Mouse (Mus musculus) intestine, embryonic 14.5 days (tissue): ENCODE results near the gene Nfam1. TPM values are rescaled to one million over a fixed set of nuclear protein-coding genes. Genes with fewer than 3 reads are reported as not detected.

ENCODE experiments used
- ATAC-seq: fragments of 200-750 bp; cut with Nextera tagmentation; replicated peaks from 2 replicates; pipeline ENCODE4 v1.8.0; 2017; ENCODE audit warnings: low read depth, moderate number of reproducible peaks, moderate TSS enrichment, moderate library complexity; ENCODE audit not compliant: low FRiP score, low TSS enrichment
- DNase-seq: peaks from one replicate; pipeline ENCODE4 v3.0.0-alpha.2; 2018; ENCODE audit warnings: low spot score
- H3K27ac ChIP-seq: fragments of 300-500 bp; sonication (generic); 2 replicates; pipeline ENCODE4 v1.5.1; 2014; ENCODE audit warnings: low read depth, mild to moderate bottlenecking, control low read depth
- H3K27me3 ChIP-seq: fragments of 300-500 bp; sonication (generic); replicated peaks from 2 replicates; pipeline ENCODE4 v1.6.1; 2014; ENCODE audit warnings: low read length, control low read depth; ENCODE audit not compliant: control insufficient read depth, insufficient read depth
- H3K36me3 ChIP-seq: fragments of 300-500 bp; sonication (generic); 2 replicates; pipeline ENCODE4 v1.6.1; 2014; ENCODE audit warnings: low read length, control low read depth; ENCODE audit not compliant: control insufficient read depth, insufficient read depth
- H3K4me1 ChIP-seq: fragments of 300-500 bp; sonication (generic); replicated peaks from 2 replicates; pipeline ENCODE4 v1.6.1; 2014; ENCODE audit warnings: low read length, control low read depth, mixed read lengths; ENCODE audit not compliant: control insufficient read depth, insufficient read depth
- H3K4me2 ChIP-seq: fragments of 300-500 bp; sonication (generic); 2 replicates; pipeline ENCODE4 v1.6.1; 2014; ENCODE audit warnings: low read length
- H3K4me3 ChIP-seq: fragments of 300-500 bp; sonication (generic); 2 replicates; pipeline ENCODE4 v1.5.1; 2014; ENCODE audit warnings: low read depth, low read length, control low read depth, mixed read lengths
- H3K9ac ChIP-seq: fragments of 300-500 bp; sonication (generic); 2 replicates; pipeline ENCODE4 v1.6.1; 2014; ENCODE audit warnings: mild to moderate bottlenecking, low read length
- H3K9me3 ChIP-seq: fragments of 300-500 bp; sonication (generic); 2 replicates; pipeline ENCODE4 v1.6.1; 2016; ENCODE audit warnings: low read length, control low read depth; ENCODE audit not compliant: control insufficient read depth
- WGBS: fragments of 180-500 bp; shearing (Covaris S2); extraction: QIAGEN DNeasy Blood & Tissue Kit; methylation state at CpG from one replicate; pipeline ENCODE4 v1.1.7; 2014; 5-methylcytosine and 5-hydroxymethylcytosine counted together
- polyA plus RNA-seq: library from polyadenylated mRNA; unstranded; fragments of >200 nt; fragmentation: Nextera tagmentation; extraction: Ambion mirVana; gene quantifications from 2 replicates; pipeline ENCODE4 v1.2.1, GENCODE M21; 2014

Gene Nfam1
- polyA plus RNA-seq, 1 experiment from 2014 or later: 3.7 TPM

GRCm38 (mm10) chr15:83010423-83010822, 22.7 kb downstream of the Nfam1 start:
- H3K4me2 ChIP-seq: no peak overlapping the region
- WGBS: 31% methylated on average over 8 of the region's 8 CpGs
- peaks cover 30% of the 10 kb centered on the region for H3K4me1 ChIP-seq
- ATAC-seq (no peak), DNase-seq (no peak)
- no peak overlapping the region for H3K27ac ChIP-seq
- H3K36me3 ChIP-seq: no peaks in the 10 kb centered on the region
- H3K27me3 ChIP-seq: no peaks in the 10 kb centered on the region
- no peak overlapping the region for H3K4me3 ChIP-seq
- no peak overlapping the region for H3K9ac ChIP-seq
- H3K9me3 ChIP-seq: no peaks in the 10 kb centered on the region

DNA sequence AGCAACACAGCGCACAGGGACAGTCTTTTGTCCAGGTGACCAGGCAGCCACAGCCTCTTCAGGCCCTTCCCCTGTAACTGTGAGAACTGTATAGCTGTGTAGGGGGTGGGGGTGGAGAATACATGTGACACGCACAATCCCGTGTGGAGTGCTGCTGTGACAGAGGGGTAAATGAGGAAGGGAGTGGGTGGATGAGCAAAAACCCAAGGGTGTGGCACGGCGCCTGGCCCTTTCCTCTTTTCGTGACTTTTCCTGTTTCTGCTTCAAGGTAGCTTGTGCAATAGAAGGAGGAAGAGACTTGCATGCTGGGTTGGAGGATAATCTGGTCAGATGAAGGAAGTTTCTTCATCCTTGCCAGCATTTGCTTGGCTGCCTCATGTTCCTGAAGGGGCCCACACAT, 23.6 kb downstream of the Nfam1 start:
- DNase-seq: no peak
- no peak overlapping the region for H3K27ac ChIP-seq
- no peak overlapping the region for H3K4me2 ChIP-seq
- ATAC-seq: no peak
- no peaks in the 10 kb centered on the region for H3K9me3 ChIP-seq
- WGBS: 96% methylated on average over 6 of the region's 6 CpGs
- no peaks in the 10 kb centered on the region for H3K27me3 ChIP-seq
- H3K9ac ChIP-seq: no peak overlapping the region
- H3K4me3 ChIP-seq: no peak overlapping the region
- peaks cover 30% of the 10 kb centered on the region for H3K4me1 ChIP-seq
- H3K36me3 ChIP-seq: no peaks in the 10 kb centered on the region

DNA sequence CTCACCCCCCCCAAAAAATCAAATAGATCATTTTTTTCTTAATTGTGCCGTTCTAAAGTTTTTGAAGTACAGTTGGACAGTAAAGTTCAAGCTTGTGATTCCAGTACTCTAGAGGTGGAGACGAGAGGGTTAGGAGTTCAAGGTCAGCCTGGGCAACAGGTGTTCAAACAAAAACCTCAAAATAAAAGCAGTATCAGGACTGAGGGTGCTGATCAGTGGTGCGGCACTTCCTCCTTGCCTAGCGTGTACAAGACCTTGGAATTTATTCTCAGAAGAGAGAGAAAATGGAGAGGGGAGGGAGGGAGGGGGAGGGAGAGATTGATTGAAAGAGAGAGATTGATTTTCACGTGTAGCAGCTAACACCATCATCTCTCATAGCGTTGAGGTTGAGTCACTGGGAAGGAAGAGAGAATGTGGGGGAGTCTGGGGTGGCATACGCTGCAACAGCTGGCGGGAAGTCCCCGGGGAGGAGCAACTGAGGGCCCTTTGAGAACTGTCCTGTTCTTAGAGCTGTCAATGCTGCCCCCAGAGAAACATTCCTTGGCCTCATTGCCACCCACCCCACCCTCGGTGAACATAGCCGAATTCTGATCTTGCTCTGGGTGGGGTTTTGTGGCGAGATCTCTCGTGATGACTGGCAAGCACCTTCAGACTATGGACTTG, 24.2 kb downstream of the Nfam1 start:
- H3K27ac ChIP-seq: no peak overlapping the region
- peaks cover 30% of the 10 kb centered on the region for H3K4me1 ChIP-seq
- no peak overlapping the region for H3K4me3 ChIP-seq
- no peaks in the 10 kb centered on the region for H3K9me3 ChIP-seq
- ATAC-seq: no peak
- no peaks in the 10 kb centered on the region for H3K36me3 ChIP-seq
- H3K4me2 ChIP-seq: no peak overlapping the region
- no peak overlapping the region for H3K9ac ChIP-seq
- WGBS: 71% methylated on average over 13 of the region's 13 CpGs
- DNase-seq: no peak
- H3K27me3 ChIP-seq: no peaks in the 10 kb centered on the region

DNA sequence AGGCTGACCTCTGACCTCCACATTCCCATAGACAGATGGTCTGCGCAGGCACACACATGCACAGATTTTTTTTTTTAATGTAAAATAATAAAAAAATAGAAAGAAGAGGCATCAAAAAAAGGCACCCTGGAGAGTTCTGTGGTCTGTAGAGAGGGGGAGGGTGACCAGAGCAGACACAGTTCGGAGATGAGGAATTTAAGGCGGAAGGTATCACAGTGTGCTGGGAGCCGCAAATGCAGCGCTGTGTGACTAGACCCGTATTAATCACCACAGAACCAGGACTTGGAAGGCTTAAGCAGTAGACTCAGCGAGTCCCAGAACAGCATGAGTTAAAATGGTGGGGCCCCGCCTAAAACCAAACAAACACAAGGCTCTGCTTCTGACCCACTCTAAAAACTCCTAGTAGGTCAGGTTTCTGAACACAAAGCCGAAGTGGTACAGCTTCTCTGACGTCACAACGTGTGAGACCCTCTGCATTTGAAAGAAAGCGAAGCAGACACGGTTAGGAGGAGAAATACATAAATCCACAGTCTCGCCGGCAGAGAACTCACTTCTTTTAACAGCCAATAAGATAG, 25.7 kb downstream of the Nfam1 start:
- H3K4me1 ChIP-seq: peaks cover 30% of the 10 kb centered on the region
- ATAC-seq (no peak; the same call in 1 of the 2 replicates), DNase-seq (no peak)
- H3K36me3 ChIP-seq: no peaks in the 10 kb centered on the region
- no peaks in the 10 kb centered on the region for H3K27me3 ChIP-seq
- no peak overlapping the region for H3K27ac ChIP-seq
- H3K4me2 ChIP-seq: peak overlapping the region; percentile 10; the same call in 1 of the 2 replicates
- H3K9me3 ChIP-seq: no peaks in the 10 kb centered on the region
- no peak overlapping the region for H3K4me3 ChIP-seq
- 22% methylated on average over 15 of the region's 15 CpGs for WGBS
- no peak overlapping the region for H3K9ac ChIP-seq

DNA sequence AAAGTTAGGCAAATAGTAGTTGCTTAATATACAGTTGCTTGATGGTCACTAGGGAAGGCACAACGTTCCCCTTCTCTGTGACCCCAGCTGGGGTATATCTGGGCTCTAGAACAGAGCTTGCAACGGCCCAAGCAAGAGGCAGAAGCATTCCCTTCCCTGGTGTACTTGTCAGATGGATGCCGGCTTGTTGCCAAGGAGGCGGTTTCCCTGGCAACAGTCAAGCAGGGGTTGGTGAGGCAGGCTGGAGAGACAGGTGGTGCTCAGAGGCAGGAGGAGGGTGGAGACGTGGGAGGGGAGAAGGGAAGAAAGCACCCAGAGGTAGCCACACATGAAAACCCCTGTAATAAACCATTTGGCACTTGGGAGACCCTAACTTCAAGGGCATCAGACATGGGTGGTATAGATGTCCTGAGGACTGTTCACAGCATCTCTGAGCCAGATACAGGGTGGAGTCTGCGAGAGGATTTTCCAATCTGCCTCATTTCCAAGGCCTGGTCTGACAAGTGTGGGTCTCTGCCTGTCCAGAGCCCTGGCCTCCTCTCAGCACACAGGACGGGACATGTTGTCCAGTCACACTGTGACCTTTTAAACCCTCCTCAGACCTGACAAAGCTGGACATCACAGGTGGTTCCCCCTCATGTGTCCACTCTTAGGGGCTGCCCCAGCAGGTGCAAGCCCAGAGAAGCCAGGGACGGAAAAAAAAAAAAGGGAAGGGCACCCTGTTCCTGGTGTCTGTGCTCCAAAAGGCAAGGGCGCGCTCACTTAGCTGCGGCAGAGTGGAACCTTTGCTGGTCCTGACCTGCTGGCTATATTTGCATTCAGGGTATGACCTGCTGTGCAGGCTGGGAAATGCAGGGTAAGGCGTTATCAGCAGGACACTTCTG, 30.2 kb downstream of the Nfam1 start:
- no peaks in the 10 kb centered on the region for H3K9me3 ChIP-seq
- peaks cover 12% of the 10 kb centered on the region for H3K4me1 ChIP-seq
- H3K36me3 ChIP-seq: no peaks in the 10 kb centered on the region
- DNase-seq: no peak
- no peaks in the 10 kb centered on the region for H3K27me3 ChIP-seq
- ATAC-seq: no peak
- no peak overlapping the region for H3K27ac ChIP-seq
- no peak overlapping the region for H3K4me2 ChIP-seq
- no peak overlapping the region for H3K9ac ChIP-seq
- no peak overlapping the region for H3K4me3 ChIP-seq
- WGBS: 51% methylated on average over 12 of the region's 12 CpGs

- Histone ChIP-seq H3K9me3 (no peaks in the 10 kb centered on the region), H3K9ac (no peak overlapping the region), H3K4me2 (no peak overlapping the region), H3K4me3 (no peak overlapping the region), H3K36me3 (no peaks in the 10 kb centered on the region), H3K27me3 (no peaks in the 10 kb centered on the region), H3K27ac (no peak overlapping the region), H3K4me1 (peaks cover 21% of the 10 kb centered on the region)
- ATAC-seq: no peak
- DNase-seq: no peak
- WGBS: 70% methylated on average over 6 of the region's 6 CpGs
Observed at GRCm38 (mm10) chr15:82998811-82999221, 34.3 kb downstream of the Nfam1 start.

DNA sequence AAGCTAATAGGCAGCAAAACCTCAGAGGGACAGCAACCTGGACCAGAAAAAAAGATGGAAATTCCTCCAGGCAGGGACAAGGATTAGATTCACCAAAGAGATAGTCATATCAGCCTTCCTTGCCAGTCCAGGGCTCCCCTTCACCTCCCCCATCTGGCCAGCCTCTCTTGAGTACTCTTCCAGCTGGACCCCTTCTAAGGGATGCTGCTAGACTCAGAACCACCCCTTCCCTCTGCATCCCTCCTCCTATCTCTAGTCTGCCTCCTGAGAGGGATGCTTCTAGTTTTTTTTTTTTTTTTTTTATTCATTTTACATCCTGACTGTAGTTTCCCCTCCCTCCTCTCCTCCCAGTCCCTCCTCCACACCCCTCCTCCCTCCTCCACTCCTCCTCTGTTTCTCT, 36.7 kb downstream of the Nfam1 start:
- DNase-seq (no peak), ATAC-seq (no peak)
- H3K4me3 ChIP-seq: no peak overlapping the region
- no peaks in the 10 kb centered on the region for H3K27me3 ChIP-seq
- H3K27ac ChIP-seq: no peak overlapping the region
- no peak overlapping the region for H3K4me2 ChIP-seq
- H3K36me3 ChIP-seq: no peaks in the 10 kb centered on the region
- H3K4me1 ChIP-seq: peaks cover 21% of the 10 kb centered on the region
- H3K9me3 ChIP-seq: no peaks in the 10 kb centered on the region
- H3K9ac ChIP-seq: no peak overlapping the region

DNA sequence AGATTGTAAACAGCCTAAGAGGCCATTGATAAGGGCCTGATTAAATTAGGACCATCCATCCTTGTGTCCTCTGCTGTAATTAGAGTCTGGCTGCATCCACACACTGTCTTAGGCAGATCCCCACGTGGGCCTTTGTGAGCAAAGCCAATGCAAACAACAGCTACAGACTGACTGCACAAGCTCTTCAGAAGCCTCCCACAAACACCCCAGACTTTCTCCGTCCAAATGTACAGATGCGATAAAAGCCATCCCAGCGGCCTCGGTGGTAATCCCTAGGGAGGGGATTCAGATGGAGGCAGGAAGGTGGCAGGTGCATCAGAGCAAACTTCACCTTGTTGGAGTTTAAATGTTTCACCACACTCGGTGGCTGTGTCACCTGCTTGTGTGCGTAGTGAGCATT, 37.9 kb downstream of the Nfam1 start:
- Histone ChIP-seq H3K27ac (no peak overlapping the region), H3K36me3 (no peaks in the 10 kb centered on the region), H3K4me2 (no peak overlapping the region), H3K9ac (no peak overlapping the region), H3K4me3 (no peak overlapping the region), H3K9me3 (no peaks in the 10 kb centered on the region), H3K4me1 (peaks cover 21% of the 10 kb centered on the region), H3K27me3 (no peaks in the 10 kb centered on the region)
- DNase-seq (no peak), ATAC-seq (no peak)
- WGBS: 55% methylated on average over 7 of the region's 7 CpGs
